Mouse (Mus musculus) kidney, embryonic 15.5 days (tissue): ENCODE results near the gene N4bp2. TPM values are rescaled to one million over a fixed set of nuclear protein-coding genes. Genes with fewer than 3 reads are reported as not detected.

Experiments used
- ATAC-seq: fragments of 200-750 bp; cut with Nextera tagmentation; replicated peaks from 2 replicates; pipeline ENCODE4 v1.8.0; 2017; ENCODE audit warnings: moderate TSS enrichment; ENCODE audit not compliant: low FRiP score
- H3K27ac ChIP-seq: fragments of 300-500 bp; sonication (generic); 2 replicates; pipeline ENCODE4 v1.5.1; 2015; ENCODE audit warnings: mild to moderate bottlenecking, inconsistent platforms
- H3K27me3 ChIP-seq: fragments of 300-500 bp; sonication (generic); 2 replicates; pipeline ENCODE4 v1.6.1; 2015; ENCODE audit warnings: inconsistent platforms
- H3K36me3 ChIP-seq: fragments of 300-500 bp; sonication (generic); 2 replicates; pipeline ENCODE4 v1.6.1; 2015; ENCODE audit warnings: inconsistent platforms
- H3K4me1 ChIP-seq: fragments of 300-500 bp; sonication (generic); 2 replicates; pipeline ENCODE4 v1.6.1; 2015; ENCODE audit warnings: inconsistent platforms
- H3K4me2 ChIP-seq: fragments of 300-500 bp; sonication (generic); 2 replicates; pipeline ENCODE4 v1.6.1; 2015; ENCODE audit warnings: moderate library complexity, mild to moderate bottlenecking, inconsistent platforms
- H3K4me3 ChIP-seq: fragments of 300-500 bp; sonication (generic); replicated peaks from 2 replicates; pipeline ENCODE4 v1.5.1; 2015; ENCODE audit warnings: mild to moderate bottlenecking, inconsistent platforms
- H3K9ac ChIP-seq: fragments of 300-500 bp; sonication (generic); 2 replicates; pipeline ENCODE4 v1.6.1; 2015; ENCODE audit warnings: mild to moderate bottlenecking, inconsistent platforms
- H3K9me3 ChIP-seq: fragments of 300-500 bp; sonication (generic); replicated peaks from 2 replicates; pipeline ENCODE4 v1.6.1; 2016; ENCODE audit warnings: inconsistent platforms
- WGBS: fragments of 180-500 bp; shearing (Covaris S2); methylation state at CpG from one replicate; pipeline ENCODE4 v1.1.7; 2015; ENCODE audit warnings: mixed read lengths; 5-methylcytosine and 5-hydroxymethylcytosine counted together
- polyA plus RNA-seq: library from polyadenylated mRNA; unstranded; fragments of >200 nt; fragmentation: Nextera tagmentation; extraction: Ambion mirVana; gene quantifications from 2 replicates; pipeline ENCODE4 v1.2.1, GENCODE M21; 2015

The N4bp2 gene
- polyA plus RNA-seq, 1 experiment from 2014 or later: 26.5 TPM

- 81% methylated on average over 12 of the region's 12 CpGs for WGBS
- ATAC-seq: no peak
- no peak overlapping the region for H3K27ac ChIP-seq
- no peak overlapping the region for H3K4me2 ChIP-seq
- H3K9me3 ChIP-seq: no peaks in the 10 kb centered on the region
- no peaks in the 10 kb centered on the region for H3K27me3 ChIP-seq
- H3K4me1 ChIP-seq: peaks cover 16% of the 10 kb centered on the region
- no peaks in the 10 kb centered on the region for H3K36me3 ChIP-seq
- no peak overlapping the region for H3K9ac ChIP-seq
- no peak overlapping the region for H3K4me3 ChIP-seq
Observed at GRCm38 (mm10) chr5:65860281-65861000, 97.1 kb downstream of the N4bp2 start.

GRCm38 (mm10) chr5:65861154-65861944 lies 98.0 kb downstream of the N4bp2 start, which contains the start of gene Rhoh:
TSS of gene Rhoh (plus strand) at chr5:65861213.
- WGBS: 85% methylated on average over 10 of the region's 10 CpGs
- ATAC-seq: no peak
- no peaks in the 10 kb centered on the region for H3K9me3 ChIP-seq
- H3K27me3 ChIP-seq: no peaks in the 10 kb centered on the region
- peaks cover 16% of the 10 kb centered on the region for H3K4me1 ChIP-seq
- H3K27ac ChIP-seq: no peak within 1 kb of the TSS
- no peak within 1 kb of the TSS for H3K9ac ChIP-seq
- no peaks in the 10 kb centered on the region for H3K36me3 ChIP-seq
- no peak within 1 kb of the TSS for H3K4me3 ChIP-seq
- H3K4me2 ChIP-seq: no peak within 1 kb of the TSS

- H3K4me3 ChIP-seq: no peak overlapping the region
- H3K27me3 ChIP-seq: no peaks in the 10 kb centered on the region
- ATAC-seq: no peak
- peaks cover 16% of the 10 kb centered on the region for H3K4me1 ChIP-seq
- no peaks in the 10 kb centered on the region for H3K9me3 ChIP-seq
- no peak overlapping the region for H3K9ac ChIP-seq
- H3K27ac ChIP-seq: no peak overlapping the region
- H3K36me3 ChIP-seq: no peaks in the 10 kb centered on the region
- 95% methylated on average over 7 of the region's 7 CpGs for WGBS
- no peak overlapping the region for H3K4me2 ChIP-seq
Observed at GRCm38 (mm10) chr5:65862217-65862927, 99.1 kb downstream of the N4bp2 start.

GRCm38 (mm10) chr5:65863349-65863749 lies 100.0 kb downstream of the N4bp2 start:
- no peak for ATAC-seq
- WGBS: 73% methylated on average over 12 of the region's 12 CpGs

GRCm38 (mm10) chr5:65864486-65864885 lies 101.2 kb downstream of the N4bp2 start:
- Histone ChIP-seq H3K27me3 (no peaks in the 10 kb centered on the region), H3K27ac (no peak overlapping the region), H3K4me1 (0 out of 2 replicates have a peak, but pooled peaks cover 3% of the 10 kb centered on the region), H3K4me3 (no peak overlapping the region), H3K4me2 (no peak overlapping the region), H3K36me3 (no peaks in the 10 kb centered on the region), H3K9me3 (no peaks in the 10 kb centered on the region), H3K9ac (no peak overlapping the region)
- 87% methylated on average over 7 of the region's 7 CpGs for WGBS
- ATAC-seq: no peak

More at GRCm38 (mm10) chr5:65863349-65863749, 100.0 kb downstream of the N4bp2 start:
- Histone ChIP-seq H3K27ac (0 out of 2 replicates have a peak overlapping the region, but pooled peaks have one; percentile 15), H3K9ac (no peak overlapping the region), H3K4me1 (peaks cover 11% of the 10 kb centered on the region), H3K36me3 (no peaks in the 10 kb centered on the region), H3K9me3 (no peaks in the 10 kb centered on the region), H3K4me2 (no peak overlapping the region), H3K4me3 (no peak overlapping the region), H3K27me3 (no peaks in the 10 kb centered on the region)

GRCm38 (mm10) chr5:65864946-65865345 lies 101.6 kb downstream of the N4bp2 start:
- no peak overlapping the region for H3K4me3 ChIP-seq
- H3K4me2 ChIP-seq: no peak overlapping the region
- H3K9me3 ChIP-seq: no peaks in the 10 kb centered on the region
- WGBS: 77% methylated on average over 3 of the region's 3 CpGs
- no peak overlapping the region for H3K9ac ChIP-seq
- H3K4me1 ChIP-seq: 0 out of 2 replicates have a peak, but pooled peaks cover 3% of the 10 kb centered on the region
- H3K27me3 ChIP-seq: no peaks in the 10 kb centered on the region
- no peak overlapping the region for H3K27ac ChIP-seq
- ATAC-seq: no peak
- H3K36me3 ChIP-seq: no peaks in the 10 kb centered on the region

GRCm38 (mm10) chr5:65866591-65866990 lies 103.3 kb downstream of the N4bp2 start:
- Histone ChIP-seq H3K27me3 (no peaks in the 10 kb centered on the region), H3K9ac (no peak overlapping the region), H3K27ac (no peak overlapping the region), H3K4me1 (0 out of 2 replicates have a peak, but pooled peaks cover 3% of the 10 kb centered on the region), H3K36me3 (no peaks in the 10 kb centered on the region), H3K9me3 (no peaks in the 10 kb centered on the region), H3K4me3 (no peak overlapping the region), H3K4me2 (no peak overlapping the region)
- ATAC-seq: no peak
- WGBS: 91% methylated on average over 6 of the region's 6 CpGs

GRCm38 (mm10) chr5:65867380-65868116 lies 104.2 kb downstream of the N4bp2 start:
- H3K36me3 ChIP-seq: no peaks in the 10 kb centered on the region
- H3K9ac ChIP-seq: no peak overlapping the region
- no peaks in the 10 kb centered on the region for H3K9me3 ChIP-seq
- no peak for ATAC-seq
- no peak overlapping the region for H3K4me2 ChIP-seq
- H3K4me3 ChIP-seq: no peak overlapping the region
- 66% methylated on average over 7 of the region's 7 CpGs for WGBS
- H3K4me1 ChIP-seq: 0 out of 2 replicates have a peak, but pooled peaks cover 3% of the 10 kb centered on the region
- H3K27ac ChIP-seq: no peak overlapping the region
- H3K27me3 ChIP-seq: no peaks in the 10 kb centered on the region

GRCm38 (mm10) chr5:65868419-65868818 lies 105.1 kb downstream of the N4bp2 start:
- no peak overlapping the region for H3K9ac ChIP-seq
- no peaks in the 10 kb centered on the region for H3K36me3 ChIP-seq
- 0 out of 2 replicates have a peak, but pooled peaks cover under 1% of the 10 kb centered on the region for H3K4me1 ChIP-seq
- H3K4me3 ChIP-seq: no peak overlapping the region
- WGBS: 50% methylated on average over 3 of the region's 3 CpGs
- H3K27me3 ChIP-seq: no peaks in the 10 kb centered on the region
- H3K9me3 ChIP-seq: no peaks in the 10 kb centered on the region
- no peak overlapping the region for H3K4me2 ChIP-seq
- ATAC-seq: no peak
- no peak overlapping the region for H3K27ac ChIP-seq

- no peaks in the 10 kb centered on the region for H3K36me3 ChIP-seq
- no peak for ATAC-seq
- no peak overlapping the region for H3K4me3 ChIP-seq
- WGBS: 91% methylated on average over 4 of the region's 4 CpGs
- no peak overlapping the region for H3K4me2 ChIP-seq
- H3K9me3 ChIP-seq: no peaks in the 10 kb centered on the region
- no peaks in the 10 kb centered on the region for H3K27me3 ChIP-seq
- H3K4me1 ChIP-seq: no peaks in the 10 kb centered on the region
- H3K9ac ChIP-seq: no peak overlapping the region
- no peak overlapping the region for H3K27ac ChIP-seq
Observed at GRCm38 (mm10) chr5:65869660-65870059, 106.3 kb downstream of the N4bp2 start.

GRCm38 (mm10) chr5:65871276-65871875 lies 108.1 kb downstream of the N4bp2 start:
- Histone ChIP-seq H3K36me3 (no peaks in the 10 kb centered on the region), H3K9me3 (no peaks in the 10 kb centered on the region), H3K9ac (no peak overlapping the region), H3K4me1 (no peaks in the 10 kb centered on the region), H3K4me3 (no peak overlapping the region), H3K4me2 (no peak overlapping the region), H3K27me3 (no peaks in the 10 kb centered on the region), H3K27ac (no peak overlapping the region)
- WGBS: 83% methylated on average over 13 of the region's 13 CpGs
- no peak for ATAC-seq
